Mouse (Mus musculus): ENCODE measurements around the gene Gfi1. TPM values are rescaled to one million over a fixed set of nuclear protein-coding genes. Genes with fewer than 3 reads are reported as not detected.

Gene Gfi1
- total RNA-seq, 2 experiments from 2014 or later, result 13.4 to 14.6 TPM

DNA sequence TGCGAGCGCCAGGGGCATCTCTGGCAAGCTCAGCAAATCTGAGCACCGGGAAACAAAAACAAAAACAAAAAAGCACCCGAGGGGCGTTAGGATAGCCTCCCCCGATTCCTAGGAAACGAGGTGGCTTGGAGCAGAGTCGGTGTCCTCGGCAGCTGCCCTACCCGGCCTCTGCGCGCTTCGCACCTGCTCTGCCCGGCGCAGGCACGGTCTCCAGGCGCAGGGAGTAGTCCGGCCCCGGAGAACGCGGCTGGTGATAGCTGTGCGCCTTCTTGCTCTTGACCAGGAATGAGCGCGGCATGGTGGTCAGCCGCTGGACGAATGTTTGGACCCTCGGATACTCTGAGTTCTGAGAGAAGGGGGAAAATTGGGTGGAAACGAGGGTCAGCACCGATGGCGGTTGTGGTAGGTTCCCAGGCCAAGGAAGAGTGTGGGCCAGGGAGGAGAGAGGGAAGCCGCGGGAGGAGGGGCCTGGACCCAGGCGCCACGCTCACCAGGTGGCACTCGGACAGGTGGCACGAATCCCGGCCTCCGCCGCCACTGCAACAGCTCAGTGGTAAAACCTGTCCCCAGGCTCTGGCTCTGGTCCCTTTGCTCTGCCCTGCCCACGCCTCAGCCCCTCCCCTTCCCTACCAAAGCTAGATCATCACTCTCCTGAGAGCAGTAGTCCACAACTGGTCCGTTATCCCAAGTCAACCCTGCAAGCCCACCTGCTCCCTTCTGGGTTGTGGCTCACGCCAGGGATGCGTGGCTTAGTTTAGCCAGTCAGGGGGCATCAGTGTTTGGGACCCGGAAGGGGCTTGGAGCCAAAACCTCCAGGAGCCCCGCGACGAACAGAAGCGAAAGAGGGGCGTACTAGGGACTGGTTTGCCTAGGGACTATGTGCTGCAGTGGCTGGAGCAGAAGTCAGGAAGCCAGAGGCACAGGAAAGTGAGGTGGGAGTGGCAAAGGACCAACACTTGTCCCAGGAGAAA is 2.0 kb downstream of the Gfi1 start:
- no peak for ATAC-seq (replicated peaks; ENCODE audit: low FRiP score, poor library complexity, severe bottlenecking)

DNA sequence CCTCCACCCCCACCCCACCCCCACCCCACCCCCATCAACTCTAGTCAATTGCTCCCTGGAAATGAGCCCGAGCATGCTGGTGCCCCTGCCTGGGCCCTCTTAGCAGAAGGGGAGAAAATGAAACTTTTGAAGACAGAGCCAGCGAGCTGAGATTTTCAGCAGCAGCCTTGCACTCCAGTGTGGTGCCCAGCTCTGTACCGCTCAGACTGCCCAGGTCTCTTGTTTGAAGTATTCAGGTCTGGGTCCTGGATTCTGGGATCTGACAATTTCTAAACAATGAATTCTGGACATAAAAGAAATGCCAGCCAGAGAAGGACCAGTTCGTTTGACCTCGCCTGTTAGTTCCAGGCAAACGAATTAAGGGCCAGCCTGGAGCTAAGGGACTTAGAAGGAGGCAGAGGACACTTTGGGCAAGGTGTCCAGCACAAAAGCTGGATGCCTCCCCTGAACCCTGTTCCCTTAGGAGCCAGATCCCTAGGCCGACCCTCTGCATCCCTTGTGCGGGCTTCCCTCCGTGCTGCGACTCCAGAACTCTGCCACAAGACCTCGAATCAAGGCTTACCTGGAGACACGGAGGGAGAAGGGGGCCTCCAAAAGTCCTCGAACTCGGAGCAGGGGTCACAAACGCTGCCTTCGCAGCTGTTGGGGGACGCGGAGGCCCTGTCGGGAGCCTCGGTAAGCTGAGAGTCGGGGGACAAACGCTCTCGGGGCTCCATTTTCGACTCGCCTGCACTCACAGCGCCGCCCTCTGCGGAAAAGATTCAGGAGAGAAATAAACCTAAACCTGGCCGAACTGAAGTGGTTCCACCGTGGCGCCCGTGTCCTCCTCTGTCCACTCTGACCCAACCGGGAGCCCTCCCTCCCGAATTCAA is 2.9 kb downstream of the Gfi1 start:
- no peak for ATAC-seq (replicated peaks; ENCODE audit: low FRiP score, poor library complexity, severe bottlenecking)

DNA sequence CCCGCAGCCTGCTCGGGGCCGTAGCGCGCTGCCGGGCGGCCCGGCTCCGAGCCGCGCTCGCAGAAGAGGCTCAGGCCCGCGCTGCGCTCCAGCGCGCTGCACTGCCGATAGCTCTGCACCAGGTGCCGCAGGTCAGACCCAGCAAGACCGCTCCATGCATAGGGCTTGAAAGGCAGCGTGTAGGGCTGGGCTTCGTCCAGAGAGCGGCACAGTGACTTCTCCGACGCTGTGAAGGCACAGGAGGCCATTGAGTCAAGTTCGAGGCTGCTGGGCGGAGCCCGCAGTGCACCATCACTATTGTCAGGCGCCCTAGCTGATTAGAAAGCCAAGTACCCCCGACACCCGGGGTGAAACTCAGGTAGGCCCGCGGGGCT is 4.2 kb downstream of the Gfi1 start:
- no peak for ATAC-seq (replicated peaks; ENCODE audit: low FRiP score, poor library complexity, severe bottlenecking)

DNA sequence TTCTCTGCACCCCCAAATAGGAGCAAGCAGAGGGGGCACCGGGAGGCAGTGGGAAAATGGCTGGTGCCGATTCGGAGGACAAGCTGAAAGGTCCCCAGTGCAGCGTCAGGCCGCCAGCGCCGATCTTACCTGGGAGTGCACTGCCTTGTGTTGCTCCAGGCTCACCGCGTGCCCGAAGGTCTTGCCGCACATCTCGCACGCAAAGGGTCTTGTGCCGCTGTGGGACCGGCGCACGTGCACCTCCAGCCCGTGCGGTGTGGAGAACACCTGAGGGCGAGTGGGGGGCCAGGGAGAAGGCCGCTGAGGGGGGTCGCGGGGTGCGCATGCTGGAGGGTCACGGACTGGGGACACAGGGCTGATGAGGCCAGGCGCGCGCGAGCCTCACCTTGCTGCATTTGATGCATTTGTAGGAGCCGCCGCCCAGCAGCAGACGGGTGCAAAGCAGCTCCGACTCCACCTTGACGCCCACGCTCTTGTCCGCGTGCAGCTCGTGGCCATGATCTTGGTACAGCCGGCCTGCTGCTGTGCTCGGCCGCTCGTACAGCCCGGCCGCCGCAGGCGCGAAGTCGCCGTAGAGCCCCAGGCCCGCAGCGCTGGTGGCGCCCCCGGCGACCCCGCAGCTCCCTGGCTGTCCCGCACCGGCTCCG is 4.7 kb downstream of the Gfi1 start:
- no peak for ATAC-seq (replicated peaks; ENCODE audit: low FRiP score, poor library complexity, severe bottlenecking)

DNA sequence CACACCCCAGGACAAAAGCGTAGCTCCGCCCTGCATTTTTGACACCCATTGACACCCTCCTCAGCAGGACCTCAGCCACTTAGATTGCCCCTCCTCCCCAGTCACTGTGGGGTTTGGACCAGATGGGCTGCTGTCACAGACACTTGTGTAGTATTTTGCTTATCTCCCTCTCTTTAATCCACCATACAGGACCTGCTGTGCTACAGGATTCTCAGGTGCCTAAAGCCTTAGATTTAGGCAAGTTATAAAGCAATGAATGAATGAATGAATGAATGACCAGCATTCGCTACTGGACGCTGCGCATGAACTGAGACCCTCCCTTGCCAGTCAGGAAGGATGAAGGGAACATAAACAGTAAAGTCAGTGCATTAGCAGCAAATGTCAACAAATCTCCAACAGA is 5.3 kb downstream of the Gfi1 start:
- ATAC-seq (replicated peaks; ENCODE audit: low FRiP score, poor library complexity, severe bottlenecking), result no peak

DNA sequence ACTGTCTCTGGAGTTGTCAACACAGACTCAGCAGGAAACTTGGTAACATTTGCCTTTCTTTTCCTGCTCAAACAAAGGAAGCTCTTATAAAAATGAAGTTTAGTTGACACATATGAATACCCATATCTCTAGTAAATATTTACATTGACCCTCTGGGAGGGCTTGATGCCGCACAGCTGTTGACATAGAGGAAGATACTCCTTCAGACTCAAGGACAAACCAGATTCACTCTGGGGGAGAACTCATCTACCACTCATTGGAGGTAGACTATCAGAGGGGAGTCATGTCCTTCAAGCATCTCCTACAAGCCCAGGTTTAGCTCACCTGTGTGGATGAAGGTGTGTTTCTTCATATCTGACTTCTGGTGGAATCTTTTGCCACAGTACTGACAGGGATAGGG is 6.0 kb downstream of the Gfi1 start:
- ATAC-seq (replicated peaks; ENCODE audit: low FRiP score, poor library complexity, severe bottlenecking), result no peak

DNA sequence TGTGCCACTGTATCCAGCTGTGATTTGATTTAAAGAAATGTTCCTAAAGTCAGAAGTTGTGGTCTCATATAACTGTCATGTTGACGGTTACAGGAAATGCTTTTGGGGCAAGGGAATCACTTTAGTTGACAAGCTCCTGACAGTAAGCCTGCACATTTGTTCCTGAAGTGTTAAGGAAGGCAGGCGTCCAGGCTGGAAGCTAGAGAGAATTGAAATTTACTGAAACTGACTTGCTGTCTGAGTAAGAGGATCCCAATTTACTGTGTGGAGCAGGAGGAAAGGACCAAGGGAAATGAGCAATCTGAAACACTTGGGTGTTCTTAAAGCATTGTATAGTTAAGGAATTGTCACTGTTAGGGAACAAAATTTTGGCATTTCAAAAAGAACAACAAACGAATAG is 6.6 kb downstream of the Gfi1 start:
- ATAC-seq (replicated peaks; ENCODE audit: low FRiP score, poor library complexity, severe bottlenecking), result no peak

DNA sequence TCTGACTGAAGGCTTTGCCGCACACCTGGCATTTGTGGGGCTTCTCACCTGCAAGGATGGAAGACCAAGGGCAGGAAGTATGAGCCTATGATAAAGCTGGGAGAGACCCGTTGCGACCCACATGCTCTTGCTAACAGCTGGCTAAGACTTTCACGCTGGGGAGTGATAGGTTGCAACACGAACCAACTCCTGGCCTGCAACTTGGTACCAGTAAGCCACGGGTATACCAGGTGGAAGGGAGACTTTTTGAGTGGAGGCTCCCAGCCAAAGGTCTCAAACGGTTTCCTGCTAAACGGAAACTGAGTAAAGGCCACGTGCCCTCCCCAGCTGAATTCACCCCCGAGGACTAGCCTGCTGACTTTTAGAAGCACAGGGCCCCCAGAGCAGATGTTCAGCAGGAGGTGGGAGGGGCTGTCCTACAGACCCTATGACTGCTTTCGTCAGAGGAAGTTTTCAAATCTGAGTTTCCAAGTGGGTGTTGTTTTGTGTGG is 7.9 kb downstream of the Gfi1 start:
- no peak for ATAC-seq (replicated peaks; ENCODE audit: low FRiP score, poor library complexity, severe bottlenecking)

DNA sequence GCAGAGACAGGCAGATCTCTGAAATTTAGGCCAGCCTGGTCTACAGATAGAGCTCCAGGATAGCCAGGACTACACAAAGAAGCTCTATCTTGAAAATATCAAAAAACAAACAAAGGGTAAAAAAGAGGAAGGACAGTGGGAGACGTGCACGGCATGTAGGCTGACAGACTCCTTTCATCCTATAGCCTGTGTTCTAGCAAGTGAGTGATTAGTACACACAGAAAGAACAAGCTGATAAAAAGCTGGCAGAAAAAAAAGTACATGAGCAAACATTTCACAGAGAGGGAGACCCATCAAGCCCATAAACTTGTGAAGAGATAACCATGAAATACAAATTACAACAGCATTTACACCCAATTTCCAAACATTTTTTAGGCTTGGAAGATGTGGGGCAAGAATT is 14.1 kb downstream of the Gfi1 start:
- no peak for ATAC-seq (replicated peaks; ENCODE audit: low FRiP score, poor library complexity, severe bottlenecking)

DNA sequence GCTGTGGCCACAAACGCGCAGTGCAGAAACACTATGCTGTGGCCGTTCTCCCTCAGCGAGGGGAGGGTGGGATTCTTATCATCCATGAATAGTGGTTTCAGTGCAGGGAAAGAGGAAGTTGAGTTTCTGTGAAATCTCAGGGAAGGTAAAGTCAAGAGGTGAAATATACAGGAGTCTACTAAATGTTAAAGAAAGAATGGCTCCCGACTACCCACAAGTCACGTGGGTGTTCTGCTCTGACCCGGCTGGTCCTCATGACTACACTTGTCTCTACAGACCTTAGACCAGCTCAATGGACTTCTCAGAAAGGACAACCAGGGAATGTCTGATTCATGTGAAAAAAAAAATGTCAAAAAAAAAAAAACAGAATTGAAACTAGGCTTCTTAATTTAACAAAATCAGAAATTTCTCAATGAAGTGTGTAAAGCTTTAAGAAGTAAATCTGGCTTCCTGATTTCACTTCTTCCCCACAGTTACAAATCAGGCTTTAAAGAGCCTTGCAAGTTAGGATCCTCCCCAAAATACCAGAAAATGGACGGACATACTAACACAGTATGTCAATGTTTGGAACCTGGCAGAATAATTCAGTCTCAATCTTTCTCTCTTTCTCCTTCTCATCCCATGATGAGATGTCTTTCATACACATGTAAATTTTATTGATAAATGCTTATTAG is 17.6 kb downstream of the Gfi1 start:
- ATAC-seq (replicated peaks; ENCODE audit: low FRiP score, poor library complexity, severe bottlenecking), result no peak

DNA sequence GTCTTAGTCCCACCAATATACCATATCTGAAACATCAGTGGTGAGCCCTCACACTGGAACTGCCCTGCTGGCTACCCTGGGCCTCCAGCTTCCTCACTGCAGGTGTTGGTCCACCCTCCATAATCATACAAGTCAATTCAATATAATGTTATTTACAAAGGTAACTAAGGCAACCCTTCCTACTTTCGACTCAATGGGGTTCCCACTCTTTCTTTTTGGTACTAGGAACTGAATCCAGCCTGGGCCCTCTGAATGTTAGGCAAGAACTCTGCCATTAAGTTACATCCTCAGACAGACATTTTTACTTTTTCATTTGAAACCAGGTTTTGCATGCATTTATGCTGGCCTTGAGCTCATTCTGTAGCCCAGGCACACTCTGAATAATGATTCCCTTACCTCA is 19.6 kb downstream of the Gfi1 start:
- no peak for ATAC-seq (replicated peaks; ENCODE audit: low FRiP score, poor library complexity, severe bottlenecking)

DNA sequence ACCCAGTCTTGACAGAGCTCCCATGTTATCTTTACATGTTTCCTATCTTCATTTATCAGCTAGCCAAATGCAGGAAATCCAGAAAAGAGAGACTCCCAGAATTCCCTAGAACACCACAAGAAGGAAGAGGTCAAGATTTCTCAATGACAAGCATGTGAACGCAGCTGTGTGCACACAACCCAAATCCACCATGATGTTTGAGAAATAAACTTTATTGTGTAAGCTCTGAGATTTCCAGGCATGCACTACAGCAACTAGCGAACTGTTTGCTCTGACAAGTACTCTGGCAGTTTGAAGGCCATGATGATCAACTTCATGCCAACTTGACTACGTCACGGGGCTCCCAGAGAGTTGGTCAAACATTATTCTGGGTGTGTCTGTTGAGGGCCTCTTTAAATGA is 20.1 kb downstream of the Gfi1 start:
- ATAC-seq (replicated peaks; ENCODE audit: low FRiP score, poor library complexity, severe bottlenecking), result no peak

DNA sequence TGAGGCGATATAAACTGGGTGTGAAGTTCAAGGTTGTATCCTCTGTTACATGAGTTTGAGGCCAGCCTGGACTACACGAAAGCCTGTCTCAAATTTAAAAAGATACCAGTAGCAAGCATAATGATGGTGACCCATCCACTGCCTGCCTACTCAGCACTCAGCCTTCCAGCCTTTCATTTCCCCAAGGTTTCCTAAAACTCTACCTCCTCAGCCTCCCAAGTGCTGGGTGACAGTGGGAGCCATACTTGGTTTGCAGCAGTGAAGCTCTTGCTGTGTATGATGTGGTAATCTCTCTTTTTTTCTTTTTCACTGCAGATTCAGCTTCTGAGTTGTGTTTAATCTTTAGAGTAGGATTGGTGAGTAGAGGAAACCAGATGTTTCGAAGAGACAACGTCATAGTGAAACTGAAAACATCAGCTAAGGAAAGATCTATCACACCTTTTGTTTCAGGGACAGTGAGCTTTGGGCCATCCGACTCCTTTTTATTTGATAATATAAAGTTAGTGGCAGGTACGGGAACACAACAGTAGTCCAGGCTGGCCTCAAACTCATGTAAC is 22.6 kb downstream of the Gfi1 start:
- ATAC-seq (replicated peaks; ENCODE audit: low FRiP score, poor library complexity, severe bottlenecking), result no peak

DNA sequence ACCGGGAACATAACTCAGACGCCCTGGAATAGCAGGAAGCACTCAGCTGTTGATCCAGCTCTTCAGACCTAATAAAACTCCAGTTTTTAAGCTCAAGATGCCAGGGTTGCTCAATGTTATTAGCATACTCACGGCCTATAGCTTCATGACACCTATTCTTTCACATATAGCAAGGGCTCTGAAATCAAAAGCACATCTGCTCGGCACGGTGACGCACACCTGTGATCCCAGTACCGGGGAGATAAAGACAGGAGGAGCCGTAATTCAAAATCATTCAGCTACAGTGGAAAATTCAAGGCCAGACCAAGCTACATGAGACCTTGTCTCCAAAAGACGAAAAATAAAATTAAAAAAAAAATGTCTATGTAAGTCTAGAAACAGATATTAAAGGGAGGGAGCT is 24.2 kb downstream of the Gfi1 start:
- no peak for ATAC-seq (replicated peaks; ENCODE audit: low FRiP score, poor library complexity, severe bottlenecking)

DNA sequence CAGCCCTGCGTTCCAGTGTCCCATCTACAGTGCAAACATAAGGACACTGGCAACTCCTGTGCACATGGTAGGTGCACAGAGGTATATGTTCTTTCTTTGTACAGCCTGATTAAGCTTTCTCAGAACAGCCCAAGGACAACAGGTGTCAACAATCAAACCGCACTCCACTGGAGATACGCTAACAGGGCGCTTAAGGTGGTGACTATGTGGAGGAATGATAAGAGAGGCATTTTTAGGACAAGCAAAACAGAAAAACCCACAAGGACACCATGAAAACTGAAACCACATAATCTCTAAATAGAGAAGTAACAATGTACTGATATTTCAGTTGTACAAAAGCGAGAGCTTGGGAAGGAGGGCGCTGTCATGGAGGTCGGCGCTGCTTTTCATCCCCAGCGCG is 25.0 kb downstream of the Gfi1 start:
- ATAC-seq (replicated peaks; ENCODE audit: low FRiP score, poor library complexity, severe bottlenecking), result no peak

DNA sequence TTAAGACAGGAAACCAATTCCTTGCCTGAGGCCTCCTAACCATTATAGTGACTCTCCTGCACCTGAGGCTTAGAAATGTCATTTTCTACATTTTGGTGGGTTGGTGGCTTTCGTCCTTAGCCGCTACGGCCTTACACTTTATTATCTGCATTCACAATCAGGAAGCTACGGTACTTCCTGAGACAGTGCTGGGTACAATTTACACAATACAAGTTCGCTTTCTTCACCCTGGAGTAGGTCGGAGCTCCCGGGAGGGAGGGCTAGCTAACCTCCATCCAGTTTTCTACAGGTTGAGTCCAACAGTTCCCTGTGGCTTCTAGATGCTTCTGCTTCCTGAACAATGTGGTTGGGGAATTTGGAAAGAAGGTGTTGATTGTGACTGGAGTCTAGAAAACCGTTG is 26.9 kb downstream of the Gfi1 start:
- no peak for ATAC-seq (replicated peaks; ENCODE audit: low FRiP score, poor library complexity, severe bottlenecking)

DNA sequence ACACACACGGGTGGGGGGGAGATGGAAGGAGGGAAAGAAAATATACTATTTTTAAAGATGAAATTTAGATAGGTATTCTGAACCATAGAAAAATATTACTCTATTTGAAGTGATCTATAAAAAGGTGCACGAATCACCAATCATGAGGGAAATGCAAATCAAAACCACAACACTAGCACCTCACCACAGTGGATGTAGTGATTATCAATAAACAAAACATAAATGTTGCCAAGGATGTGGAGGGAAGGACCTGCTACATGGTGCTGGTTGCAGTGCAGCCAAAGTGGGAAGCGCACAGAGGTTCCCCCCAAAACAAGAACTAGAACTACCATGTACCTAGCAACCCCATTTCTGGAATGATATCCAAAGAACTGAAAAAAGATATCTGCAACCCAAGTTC is 30.8 kb downstream of the Gfi1 start:
- ATAC-seq (replicated peaks; ENCODE audit: low FRiP score, poor library complexity, severe bottlenecking), result no peak

DNA sequence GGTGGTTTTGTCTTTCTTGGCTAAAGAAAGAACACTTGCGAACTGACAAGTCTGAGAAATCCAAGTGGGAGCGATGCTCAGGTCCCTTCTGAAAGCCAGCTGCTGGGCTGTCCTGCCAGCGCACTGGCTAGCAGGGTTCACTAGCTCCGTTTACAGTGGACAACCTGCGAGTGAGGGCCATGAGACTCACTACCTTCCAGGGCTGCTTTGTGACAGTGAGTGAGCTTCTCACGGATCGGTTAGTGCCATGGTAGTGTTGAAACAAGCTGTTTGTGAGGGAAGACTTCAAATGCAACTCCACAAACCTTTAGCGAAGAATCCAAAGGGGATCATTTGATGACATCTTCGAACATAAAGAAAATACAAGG is 37.4 kb downstream of the Gfi1 start:
- ATAC-seq (replicated peaks; ENCODE audit: low FRiP score, poor library complexity, severe bottlenecking), result no peak
